Mouse (Mus musculus) embryonic facial prominence, embryonic 14.5 days (tissue): Measurements from ENCODE around the gene Gtsf1l. TPM values are rescaled to one million over a fixed set of nuclear protein-coding genes. Genes with fewer than 3 reads are reported as not detected.

Experiments
- ATAC-seq: fragments of 200-750 bp; cut with Nextera tagmentation; 2 replicates; pipeline ENCODE4 v1.8.0; 2017; ENCODE audit warnings: low read depth, moderate number of reproducible peaks, moderate TSS enrichment
- DNase-seq: peaks from one replicate; pipeline ENCODE4 v3.0.0-alpha.2; 2015; ENCODE audit warnings: low spot score
- H3K27ac ChIP-seq: fragments of 300-500 bp; sonication (generic); replicated peaks from 2 replicates; pipeline ENCODE4 v1.5.1; 2014; ENCODE audit warnings: low read depth, mild to moderate bottlenecking, low read length, moderate library complexity
- H3K27me3 ChIP-seq: fragments of 300-500 bp; sonication (generic); replicated peaks from 2 replicates; pipeline ENCODE4 v1.6.1; 2014; ENCODE audit warnings: low read length; ENCODE audit not compliant: control insufficient read depth, insufficient read depth
- H3K36me3 ChIP-seq: fragments of 300-500 bp; sonication (generic); 2 replicates; pipeline ENCODE4 v1.6.1; 2014; ENCODE audit warnings: low read length, mixed read lengths; ENCODE audit not compliant: control insufficient read depth, insufficient read depth
- H3K4me1 ChIP-seq: fragments of 300-500 bp; sonication (generic); 2 replicates; pipeline ENCODE4 v1.6.1; 2014; ENCODE audit warnings: antibody characterized with exemption, low read length; ENCODE audit not compliant: control insufficient read depth, insufficient read depth
- H3K4me2 ChIP-seq: fragments of 300-500 bp; sonication (generic); 2 replicates; pipeline ENCODE4 v1.6.1; 2014; ENCODE audit warnings: low read depth, mild to moderate bottlenecking, low read length, moderate library complexity, mixed read lengths
- H3K4me3 ChIP-seq: fragments of 300-500 bp; sonication (generic); 2 replicates; pipeline ENCODE4 v1.5.1; 2014; ENCODE audit warnings: low read depth, mild to moderate bottlenecking, low read length
- H3K9ac ChIP-seq: fragments of 300-500 bp; sonication (generic); 2 replicates; pipeline ENCODE4 v1.6.1; 2014; ENCODE audit warnings: low read depth, mild to moderate bottlenecking, low read length, moderate library complexity, mixed read lengths
- H3K9me3 ChIP-seq: fragments of 300-500 bp; sonication (generic); 2 replicates; pipeline ENCODE4 v1.6.1; 2016; ENCODE audit warnings: low read length; ENCODE audit not compliant: control insufficient read depth
- WGBS: fragments of 180-500 bp; shearing (Covaris S2); extraction: QIAGEN DNeasy Blood & Tissue Kit; methylation state at CpG from one replicate; pipeline ENCODE4 v1.1.7; 2014; 5-methylcytosine and 5-hydroxymethylcytosine counted together
- polyA plus RNA-seq: library from polyadenylated mRNA; unstranded; fragments of >200 nt; fragmentation: Nextera tagmentation; extraction: Ambion mirVana; gene quantifications from 2 replicates; pipeline ENCODE4 v1.2.1, GENCODE M21; 2014

Gene Gtsf1l
- polyA plus RNA-seq = not detected in 2 replicates

GRCm38 (mm10) chr2:163087728-163088127, at the start of gene Gtsf1l:
TSS of gene Gtsf1l (minus strand) at chr2:163087855.
- ATAC-seq (no peak), DNase-seq (no peak)
- H3K4me3 ChIP-seq = no peak within 1 kb of the TSS
- no peaks in the 10 kb centered on the region for H3K27me3 ChIP-seq
- no peak within 1 kb of the TSS for H3K27ac ChIP-seq
- no peak within 1 kb of the TSS for H3K9ac ChIP-seq
- no peaks in the 10 kb centered on the region for H3K4me1 ChIP-seq
- H3K9me3 ChIP-seq = no peaks in the 10 kb centered on the region
- no peak within 1 kb of the TSS for H3K4me2 ChIP-seq
- 80% methylated on average over 9 of the region's 9 CpGs for WGBS
- 0 out of 2 replicates have a peak, but pooled peaks cover 5% of the 10 kb centered on the region for H3K36me3 ChIP-seq

- 0 out of 2 replicates have a peak, but pooled peaks cover 6% of the 10 kb centered on the region for H3K9me3 ChIP-seq
- no peak overlapping the region for H3K4me3 ChIP-seq
- no peaks in the 10 kb centered on the region for H3K36me3 ChIP-seq
- no peak overlapping the region for H3K4me2 ChIP-seq
- no peak overlapping the region for H3K27ac ChIP-seq
- no peak for ATAC-seq
- no peak for DNase-seq
- no peaks in the 10 kb centered on the region for H3K27me3 ChIP-seq
- H3K4me1 ChIP-seq = no peaks in the 10 kb centered on the region
- H3K9ac ChIP-seq = no peak overlapping the region
Measured at GRCm38 (mm10) chr2:163136996-163137395, 49.3 kb upstream of the Gtsf1l start.

GRCm38 (mm10) chr2:163135931-163136330, 48.3 kb upstream of the Gtsf1l start:
- H3K9me3 ChIP-seq = 0 out of 2 replicates have a peak, but pooled peaks cover 6% of the 10 kb centered on the region
- H3K4me2 ChIP-seq = no peak overlapping the region
- no peak overlapping the region for H3K4me3 ChIP-seq
- H3K4me1 ChIP-seq = no peaks in the 10 kb centered on the region
- ATAC-seq (no peak), DNase-seq (no peak)
- no peaks in the 10 kb centered on the region for H3K27me3 ChIP-seq
- no peak overlapping the region for H3K9ac ChIP-seq
- H3K36me3 ChIP-seq = no peaks in the 10 kb centered on the region
- 75% methylated on average over 6 of the region's 6 CpGs for WGBS
- H3K27ac ChIP-seq = no peak overlapping the region

GRCm38 (mm10) chr2:163132314-163132713, 44.7 kb upstream of the Gtsf1l start:
- no peak overlapping the region for H3K4me3 ChIP-seq
- WGBS = 80% methylated on average over 5 of the region's 5 CpGs

GRCm38 (mm10) chr2:163130837-163131236, 43.2 kb upstream of the Gtsf1l start:
- Histone ChIP-seq H3K9me3 (no peaks in the 10 kb centered on the region), H3K27me3 (no peaks in the 10 kb centered on the region), H3K4me1 (no peaks in the 10 kb centered on the region), H3K9ac (no peak overlapping the region), H3K4me2 (no peak overlapping the region), H3K36me3 (no peaks in the 10 kb centered on the region), H3K27ac (no peak overlapping the region), H3K4me3 (no peak overlapping the region)
- no peak for ATAC-seq
- 82% methylated on average over 5 of the region's 5 CpGs for WGBS
- DNase-seq = no peak

More at GRCm38 (mm10) chr2:163132314-163132713, 44.7 kb upstream of the Gtsf1l start:
- Histone ChIP-seq H3K9ac (no peak overlapping the region), H3K9me3 (no peaks in the 10 kb centered on the region), H3K4me1 (no peaks in the 10 kb centered on the region), H3K4me2 (no peak overlapping the region), H3K36me3 (no peaks in the 10 kb centered on the region), H3K27ac (no peak overlapping the region), H3K27me3 (no peaks in the 10 kb centered on the region)
- ATAC-seq = no peak
- no peak for DNase-seq

- no peaks in the 10 kb centered on the region; the same call in 1 of the 2 replicates for H3K27me3 ChIP-seq
- no peaks in the 10 kb centered on the region for H3K9me3 ChIP-seq
- H3K4me1 ChIP-seq = peaks cover 5% of the 10 kb centered on the region; the same call in 1 of the 2 replicates
- H3K4me3 ChIP-seq = no peak overlapping the region
- 83% methylated on average over 5 of the region's 5 CpGs for WGBS
- H3K9ac ChIP-seq = no peak overlapping the region
- H3K36me3 ChIP-seq = no peaks in the 10 kb centered on the region
- no peak overlapping the region for H3K4me2 ChIP-seq
- no peak for ATAC-seq
- H3K27ac ChIP-seq = no peak overlapping the region
- DNase-seq = no peak
Measured at GRCm38 (mm10) chr2:163123496-163123895, 35.8 kb upstream of the Gtsf1l start.

GRCm38 (mm10) chr2:163122319-163122718, 34.7 kb upstream of the Gtsf1l start:
- Histone ChIP-seq H3K9me3 (no peaks in the 10 kb centered on the region), H3K9ac (no peak overlapping the region), H3K4me2 (peak overlapping the region; percentile 42), H3K4me3 (no peak overlapping the region), H3K36me3 (no peaks in the 10 kb centered on the region), H3K4me1 (peaks cover 5% of the 10 kb centered on the region; the same call in 1 of the 2 replicates), H3K27me3 (no peaks in the 10 kb centered on the region; the same call in 1 of the 2 replicates), H3K27ac (no peak overlapping the region)
- DNase-seq (peak; percentile 84), ATAC-seq (peak; percentile 95)
- WGBS = 26% methylated on average over 9 of the region's 9 CpGs

GRCm38 (mm10) chr2:163121353-163121660, 33.7 kb upstream of the Gtsf1l start:
- ATAC-seq = no peak
- Histone ChIP-seq H3K9me3 (no peaks in the 10 kb centered on the region), H3K4me3 (no peak overlapping the region), H3K27ac (no peak overlapping the region), H3K27me3 (no peaks in the 10 kb centered on the region; the same call in 1 of the 2 replicates), H3K36me3 (no peaks in the 10 kb centered on the region), H3K4me2 (no peak overlapping the region), H3K4me1 (peaks cover 5% of the 10 kb centered on the region; the same call in 1 of the 2 replicates), H3K9ac (no peak overlapping the region)
- 82% methylated on average over 3 of the region's 3 CpGs for WGBS
- DNase-seq = no peak

- H3K9ac ChIP-seq = no peak overlapping the region
- ATAC-seq (no peak), DNase-seq (no peak)
- H3K4me3 ChIP-seq = no peak overlapping the region
- 63% methylated on average over 15 of the region's 15 CpGs for WGBS
- no peaks in the 10 kb centered on the region; the same call in 1 of the 2 replicates for H3K27me3 ChIP-seq
- H3K27ac ChIP-seq = no peak overlapping the region
- peaks cover 5% of the 10 kb centered on the region; the same call in 1 of the 2 replicates for H3K4me1 ChIP-seq
- H3K9me3 ChIP-seq = no peaks in the 10 kb centered on the region
- H3K36me3 ChIP-seq = no peaks in the 10 kb centered on the region
- no peak overlapping the region for H3K4me2 ChIP-seq
Measured at GRCm38 (mm10) chr2:163120626-163121352, 33.1 kb upstream of the Gtsf1l start.
